Comparison of ENCODE assay signal across 17 mouse cellular contexts in the genomic region with DNA sequence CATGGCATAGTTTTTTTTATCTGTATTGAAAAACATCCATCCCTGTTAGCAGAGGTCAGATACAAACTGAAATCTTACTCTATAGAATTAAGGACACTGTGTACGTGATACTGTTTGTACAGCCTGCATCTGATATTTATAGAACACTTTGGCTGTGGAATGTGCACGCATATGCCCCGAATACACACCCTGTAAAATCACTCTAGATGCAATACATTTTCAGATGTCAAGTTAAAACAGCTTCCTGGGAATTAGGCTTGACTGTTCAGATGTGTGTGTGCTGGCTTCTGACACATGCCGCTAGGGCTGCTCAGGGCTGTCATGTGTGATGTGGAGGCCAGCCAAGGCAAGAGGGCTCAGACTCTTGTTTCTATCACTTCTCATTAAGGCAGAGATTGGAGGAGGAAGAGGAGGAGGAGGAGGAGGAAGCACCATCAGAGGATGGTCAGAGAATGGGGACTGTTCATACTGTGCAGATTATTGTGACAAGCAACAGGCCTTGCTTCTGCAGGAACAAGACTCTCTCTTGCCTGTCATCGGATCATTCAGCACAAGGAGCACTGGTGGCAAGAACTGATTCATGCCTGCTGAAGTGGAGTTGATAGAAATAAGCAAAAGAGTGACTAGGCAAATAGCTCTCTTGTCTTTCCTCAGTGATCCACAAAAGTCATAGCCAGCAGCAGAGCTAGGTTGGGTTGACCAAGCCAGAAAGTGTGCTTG.
DNase-seq lines count a peak whose midpoint lies in the region; ATAC-seq lines count a peak whose summit lies in the region.
"Had no signal": no experiment of that assay in that cellular context is flagged by ENCODE, and none has a peak within 500 bp of the region (broad histone marks: within the 10 kb centered on the region; RNA-seq: fewer than 3 reads in every experiment).

No protein-coding gene starts in this region.

- no peaks in the 10 kb centered on the region for H3K9me3 ChIP-seq in heart, embryonic 10.5 days
- no peaks in the 10 kb centered on the region for H3K9me3 ChIP-seq in hindbrain, embryonic 11.5 days (ENCODE audit: control insufficient read depth, low read length)
- H3K9me3 ChIP-seq: limb, embryonic 12.5 days; neural tube, embryonic 13.5 days had no signal

- no peak overlapping the region for H3K4me2 ChIP-seq in hindbrain, embryonic 11.5 days (replicated peaks; ENCODE audit: low read depth, low read length)
- H3K4me2 ChIP-seq: limb, embryonic 12.5 days; neural tube, embryonic 13.5 days had no signal

- no peak overlapping the region for H3K4me3 ChIP-seq in heart, embryonic 10.5 days
- no peak overlapping the region for H3K4me3 ChIP-seq in hindbrain, embryonic 11.5 days (ENCODE audit: low read depth, low read length)
- H3K4me3 ChIP-seq: limb, embryonic 12.5 days; neural tube, embryonic 13.5 days had no signal

- no peak overlapping the region for H3K27ac ChIP-seq in heart, embryonic 10.5 days
- no peak overlapping the region for H3K27ac ChIP-seq in hindbrain, embryonic 11.5 days (ENCODE audit: low read depth, low read length)
- H3K27ac ChIP-seq: limb, embryonic 12.5 days; neural tube, embryonic 13.5 days had no signal

- peaks cover 24% of the 10 kb centered on the region for H3K4me1 ChIP-seq in heart, embryonic 10.5 days
- H3K4me1 ChIP-seq in hindbrain, embryonic 11.5 days (replicated peaks; ENCODE audit: control insufficient read depth, insufficient read depth, low read length): no peaks in the 10 kb centered on the region
- H3K4me1 ChIP-seq: neural tube, embryonic 13.5 days had no signal

- no peak overlapping the region for H3K9ac ChIP-seq in hindbrain, embryonic 11.5 days (ENCODE audit: low read depth, low read length)
- H3K9ac ChIP-seq: limb, embryonic 12.5 days; neural tube, embryonic 13.5 days had no signal

- H3K36me3 ChIP-seq in heart, embryonic 10.5 days: no peaks in the 10 kb centered on the region
- H3K36me3 ChIP-seq in hindbrain, embryonic 11.5 days (ENCODE audit: control insufficient read depth, insufficient read depth, low read length): no peaks in the 10 kb centered on the region
- H3K36me3 ChIP-seq: limb, embryonic 12.5 days; neural tube, embryonic 13.5 days had no signal

- intact Hi-C loops in heart, postnatal 10 days (cut with DNase I): loop anchor here (5.0 kb wide), 1 partner anchor 66 kb away; no protein-coding TSS in a partner anchor

- ATAC-seq in hindbrain, embryonic 11.5 days (ENCODE audit: low FRiP score): no peak
- ATAC-seq: forebrain, embryonic 16.5 days; inflammation-experienced regulatory T-cells, adult 6 months; midbrain, embryonic 16.5 days had no signal

- no peaks in the 10 kb centered on the region for H3K27me3 ChIP-seq in heart, embryonic 10.5 days (ENCODE audit: insufficient read depth, poor library complexity, severe bottlenecking)
- no peaks in the 10 kb centered on the region for H3K27me3 ChIP-seq in hindbrain, embryonic 11.5 days (ENCODE audit: control insufficient read depth, insufficient read depth, low read length)
- H3K27me3 ChIP-seq: limb, embryonic 12.5 days; neural tube, embryonic 13.5 days had no signal

- peak; percentile 75 for DNase-seq in heart, embryonic 10.5 days (ENCODE audit: low spot score)
- DNase-seq in heart, postnatal 10 days: no peak
- DNase-seq in kidney, postnatal 10 days: peak; percentile 6
- no peak for DNase-seq in kidney, postnatal 25 days
- DNase-seq in Muller cell, postnatal 12 days (ENCODE audit: inconsistent ontology term): peak; percentile 17
- DNase-seq in heart, postnatal 4 days: peak; percentile 29
- no peak for DNase-seq in hindbrain, embryonic 11.5 days (ENCODE audit: low spot score)
- DNase-seq in cerebellum, adult 9-11 months: no peak
- DNase-seq: adrenal gland, postnatal 14 days; B cell, adult 2 months; cerebellum, postnatal 25 days; thymus, postnatal 14 days had no signal

- 49% methylated on average over 5 of the region's 5 CpGs for WGBS in heart, embryonic 10.5 days
- 82% methylated on average over 5 of the region's 5 CpGs for WGBS in hindbrain, embryonic 11.5 days

Comparison
In these comparisons a context has a peak if more than half of its experiments do, and no peak if none do; other contexts are left out.
1. DNase-seq: peak in heart, embryonic 10.5 days (single experiment), kidney, postnatal 10 days (single experiment), Muller cell, postnatal 12 days (single experiment) and heart, postnatal 4 days (single experiment); none in heart, postnatal 10 days (0 of 2), kidney, postnatal 25 days (0 of 2), hindbrain, embryonic 11.5 days (single experiment) and cerebellum, adult 9-11 months (single experiment).